Mouse (Mus musculus): ENCODE measurements around the gene Hip1r. TPM values are rescaled to one million over a fixed set of nuclear protein-coding genes. Genes with fewer than 3 reads are reported as not detected.

The Hip1r gene
- total and polyA plus RNA-seq, 3 experiments: 16.6 to 31.6 TPM; not detected in 1

DNA sequence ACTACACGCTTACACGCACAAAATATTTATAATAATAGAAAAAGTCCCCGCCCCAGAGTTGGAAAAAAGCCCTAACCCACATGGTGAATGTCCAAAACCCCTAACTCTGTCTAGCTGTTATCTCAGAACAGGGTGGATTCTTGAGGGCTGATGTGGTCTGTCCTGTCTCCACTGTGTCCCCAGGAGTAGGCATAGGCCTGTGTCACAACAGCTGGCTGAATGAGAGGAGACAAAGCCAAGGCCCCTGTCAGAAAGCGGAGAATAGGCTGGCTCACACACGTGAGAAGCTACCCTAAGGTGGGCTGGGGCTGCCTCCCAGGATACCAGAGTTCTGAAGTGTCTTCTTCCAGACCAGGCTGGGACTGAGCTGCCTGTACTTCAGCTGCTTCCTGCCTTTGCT, 4.7 kb downstream of the Hip1r start:
- no peak for DNase-seq (ENCODE audit: low read depth, low spot score)
- Histone ChIP-seq H3K9ac (ENCODE audit: control insufficient read depth, low read depth, low read length, poor library complexity, severe bottlenecking) (no peak overlapping the region), H3K9me3 (replicated peaks; ENCODE audit: insufficient read depth, low read length) (no peaks in the 10 kb centered on the region), H3K36me3 (ENCODE audit: control insufficient read depth in 1 of 2, insufficient read depth in 2 of 2, low read length in 2 of 2) (no peaks in the 10 kb centered on the region; a peak in 1 of 4 replicates), H3K27me3 (ENCODE audit: control insufficient read depth in 1 of 2, insufficient read depth in 2 of 2, low read length in 2 of 2) (no peaks in the 10 kb centered on the region), H3K27ac (ENCODE audit: control insufficient read depth, low read depth, low read length) (no peak overlapping the region), H3K4me1 (ENCODE audit: control insufficient read depth in 1 of 2, insufficient read depth in 2 of 2, low read length in 2 of 2) (peaks cover 0 to 6% of the 10 kb centered on the region in 2 experiments; a peak in 2 of 4 replicates), H3K79me2 (ENCODE audit: control insufficient read depth, insufficient read depth, low read length, poor library complexity) (peaks cover 10% of the 10 kb centered on the region), H3K4me3 (ENCODE audit: control insufficient read depth in 1 of 2, insufficient read depth in 1 of 2, low read depth in 2 of 2, low read length in 2 of 2) (no peak overlapping the region)
- no peak for TF ChIP-seq SIN3A (IDR thresholded peaks at IDR 0.05; ENCODE audit: low read length)
- TF ChIP-seq KAT2A (conservative IDR thresholded peaks at IDR 0.05; ENCODE audit: low read depth, low read length): no peak

DNA sequence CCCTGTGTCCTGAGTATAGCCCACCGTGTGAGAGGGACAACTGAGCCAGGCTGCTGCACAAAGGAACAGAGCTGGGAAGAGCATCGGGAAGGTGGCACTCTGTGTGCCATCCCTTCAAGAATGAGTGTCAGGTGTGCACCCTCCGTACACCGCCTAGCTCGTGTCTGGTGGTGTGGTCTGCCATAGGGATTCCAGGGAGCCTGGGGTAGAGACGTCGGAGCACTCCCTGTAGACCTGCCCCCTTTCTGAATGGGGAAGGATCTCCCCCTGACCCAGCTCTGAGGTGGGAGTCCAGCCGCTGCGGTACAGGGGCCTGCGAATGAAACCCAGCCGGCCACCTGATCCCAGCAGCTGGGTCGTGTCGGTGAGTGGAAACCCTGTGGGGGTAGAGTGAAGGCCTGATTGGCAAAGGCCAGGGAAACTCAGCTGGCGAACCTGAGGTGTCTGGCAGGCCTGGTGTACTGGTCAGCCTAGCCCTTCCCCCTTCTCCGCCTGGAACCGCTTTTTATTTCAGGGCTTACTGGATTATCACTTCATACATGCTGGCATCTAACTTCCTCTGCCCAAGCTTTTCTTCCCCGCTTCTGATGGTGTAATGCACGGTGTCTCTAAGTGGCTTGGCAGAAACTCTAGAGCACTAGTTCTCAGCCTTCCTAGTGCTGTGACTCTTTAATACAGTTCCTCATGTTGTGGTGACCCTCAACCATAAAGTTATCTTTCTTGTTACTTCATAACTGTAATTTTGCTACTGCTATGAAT, 6.0 kb downstream of the Hip1r start:
- H3K9me3 ChIP-seq (replicated peaks; ENCODE audit: insufficient read depth, low read length): no peaks in the 10 kb centered on the region
- DNase-seq (ENCODE audit: low read depth, low spot score): no peak
- H3K27ac ChIP-seq (ENCODE audit: control insufficient read depth, low read depth, low read length): no peak overlapping the region
- peaks cover 5% of the 10 kb centered on the region; the same call in 1 of the 2 replicates for H3K79me2 ChIP-seq (ENCODE audit: control insufficient read depth, insufficient read depth, low read length, poor library complexity)
- H3K4me3 ChIP-seq (ENCODE audit: control insufficient read depth in 1 of 2, insufficient read depth in 1 of 2, low read depth in 2 of 2, low read length in 2 of 2): no peak overlapping the region
- H3K4me1 ChIP-seq (ENCODE audit: control insufficient read depth in 1 of 2, insufficient read depth in 2 of 2, low read length in 2 of 2): peaks cover 0 to 6% of the 10 kb centered on the region in 2 experiments; a peak in 2 of 4 replicates
- TF ChIP-seq CTCF (IDR thresholded peaks at IDR 0.05 in 2 of 3, conservative IDR thresholded peaks at IDR 0.05 in 1 of 3; ENCODE audit: control insufficient read depth in 1 of 3, insufficient read depth in 1 of 3, low read depth in 2 of 3, low read length in 3 of 3, poor library complexity in 1 of 3, severe bottlenecking in 1 of 3) (no peak), USF2 (IDR thresholded peaks at IDR 0.05; ENCODE audit: borderline replicate concordance in 1 of 2, insufficient read depth in 1 of 2, low read depth in 1 of 2, low read length in 2 of 2) (no peak)
- H3K27me3 ChIP-seq (ENCODE audit: control insufficient read depth in 1 of 2, insufficient read depth in 2 of 2, low read length in 2 of 2): no peaks in the 10 kb centered on the region
- H3K9ac ChIP-seq (ENCODE audit: control insufficient read depth, low read depth, low read length, poor library complexity, severe bottlenecking): no peak overlapping the region
- no peaks in the 10 kb centered on the region; a peak in 1 of 4 replicates for H3K36me3 ChIP-seq (ENCODE audit: control insufficient read depth in 1 of 2, insufficient read depth in 2 of 2, low read length in 2 of 2)

DNA sequence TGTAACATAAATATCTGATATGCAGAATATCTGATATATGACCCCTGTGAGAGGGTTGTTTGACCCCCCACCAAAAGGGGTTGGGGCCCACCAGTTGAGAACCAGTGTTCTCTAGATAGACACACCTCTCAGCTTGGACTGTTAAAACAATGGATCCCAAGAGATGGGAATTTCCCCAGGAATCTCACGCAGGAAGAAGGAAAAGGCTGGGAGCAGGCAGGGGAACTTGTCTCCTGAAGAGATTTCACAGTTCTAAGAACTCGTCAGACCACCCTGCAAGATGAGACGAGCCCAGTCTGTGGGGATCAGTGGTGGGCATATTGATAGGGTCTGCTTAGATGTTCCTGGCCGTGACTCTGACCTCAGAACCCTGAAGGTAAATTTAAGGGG, 6.5 kb downstream of the Hip1r start:
- H3K79me2 ChIP-seq (ENCODE audit: control insufficient read depth, insufficient read depth, low read length, poor library complexity): peaks cover 3% of the 10 kb centered on the region; the same call in 1 of the 2 replicates
- H3K9ac ChIP-seq (ENCODE audit: control insufficient read depth, low read depth, low read length, poor library complexity, severe bottlenecking): no peak overlapping the region
- no peaks in the 10 kb centered on the region for H3K9me3 ChIP-seq (replicated peaks; ENCODE audit: insufficient read depth, low read length)
- H3K4me3 ChIP-seq (ENCODE audit: control insufficient read depth in 1 of 2, insufficient read depth in 1 of 2, low read depth in 2 of 2, low read length in 2 of 2): no peak overlapping the region
- no peak overlapping the region for H3K27ac ChIP-seq (ENCODE audit: control insufficient read depth, low read depth, low read length)
- H3K27me3 ChIP-seq (ENCODE audit: control insufficient read depth in 1 of 2, insufficient read depth in 2 of 2, low read length in 2 of 2): no peaks in the 10 kb centered on the region
- H3K4me1 ChIP-seq (ENCODE audit: control insufficient read depth in 1 of 2, insufficient read depth in 2 of 2, low read length in 2 of 2): peaks cover 0 to 1% of the 10 kb centered on the region in 2 experiments; a peak in 1 of 4 replicates
- no peak for DNase-seq (ENCODE audit: low read depth, low spot score)
- no peak for TF ChIP-seq TBP (IDR thresholded peaks at IDR 0.05; ENCODE audit: low read depth, low read length)
- no peak for TF ChIP-seq ETS1 (IDR thresholded peaks at IDR 0.05; ENCODE audit: low read depth, low read length)
- no peak for TF ChIP-seq MAX (IDR thresholded peaks at IDR 0.05; ENCODE audit: low read length)
- TF ChIP-seq ZKSCAN1 (IDR thresholded peaks at IDR 0.05; ENCODE audit: low read depth, low read length): no peak
- no peak for TF ChIP-seq USF1 (IDR thresholded peaks at IDR 0.05; ENCODE audit: low read depth, low read length)
- no peak for TF ChIP-seq GABPA (IDR thresholded peaks at IDR 0.05; ENCODE audit: low read depth, low read length)
- TF ChIP-seq CTCF (IDR thresholded peaks at IDR 0.05 in 2 of 3, conservative IDR thresholded peaks at IDR 0.05 in 1 of 3; ENCODE audit: control insufficient read depth in 1 of 3, insufficient read depth in 1 of 3, low read depth in 2 of 3, low read length in 3 of 3, poor library complexity in 1 of 3, severe bottlenecking in 1 of 3): no peak
- no peaks in the 10 kb centered on the region; a peak in 1 of 4 replicates for H3K36me3 ChIP-seq (ENCODE audit: control insufficient read depth in 1 of 2, insufficient read depth in 2 of 2, low read length in 2 of 2)

Measured in MEL (cell line).